Mouse (Mus musculus) cerebellum, adult 2 months (tissue): ENCODE data around the gene Gm20425.

Source experiments
- CTCF ChIP-seq: fragments of 200-500 bp; IDR thresholded peaks from 2 replicates; pipeline ENCODE4 v1.5.1; 2011; ENCODE audit warnings: low read depth, mild to moderate bottlenecking, control low read depth, low read length, moderate library complexity, borderline replicate concordance; ENCODE audit not compliant: insufficient read depth
- POLR2A ChIP-seq: fragments of 200-500 bp; IDR thresholded peaks from 2 replicates; pipeline ENCODE4 v1.6.1; 2011; ENCODE audit warnings: low read length, control low read depth, borderline replicate concordance; ENCODE audit not compliant: insufficient read depth

- TF ChIP-seq CTCF (no peak), POLR2A (no peak)
Measured at GRCm38 (mm10) chr9:103228370-103229003, 1.6 kb downstream of the Gm20425 start.
